Mouse (Mus musculus) skeletal muscle tissue, postnatal 0 days (tissue): Measurements from ENCODE around the gene Wiz. TPM values are rescaled to one million over a fixed set of nuclear protein-coding genes. Genes with fewer than 3 reads are reported as not detected.

Experiments
- microRNA-seq, 2 experiments: library from miRNA; unstranded; fragments of <30 nt; microRNA quantifications; one replicate each; pipeline ENCODE4; 2016
- polyA plus RNA-seq: library from polyadenylated mRNA; unstranded; fragments of >200 nt; fragmentation: Nextera tagmentation; extraction: Ambion mirVana; gene quantifications from 2 replicates; pipeline ENCODE4 v1.2.1, GENCODE M21; 2015

Gene Wiz
- polyA plus RNA-seq: 6.5 and 7.0 TPM in 2 replicates

DNA sequence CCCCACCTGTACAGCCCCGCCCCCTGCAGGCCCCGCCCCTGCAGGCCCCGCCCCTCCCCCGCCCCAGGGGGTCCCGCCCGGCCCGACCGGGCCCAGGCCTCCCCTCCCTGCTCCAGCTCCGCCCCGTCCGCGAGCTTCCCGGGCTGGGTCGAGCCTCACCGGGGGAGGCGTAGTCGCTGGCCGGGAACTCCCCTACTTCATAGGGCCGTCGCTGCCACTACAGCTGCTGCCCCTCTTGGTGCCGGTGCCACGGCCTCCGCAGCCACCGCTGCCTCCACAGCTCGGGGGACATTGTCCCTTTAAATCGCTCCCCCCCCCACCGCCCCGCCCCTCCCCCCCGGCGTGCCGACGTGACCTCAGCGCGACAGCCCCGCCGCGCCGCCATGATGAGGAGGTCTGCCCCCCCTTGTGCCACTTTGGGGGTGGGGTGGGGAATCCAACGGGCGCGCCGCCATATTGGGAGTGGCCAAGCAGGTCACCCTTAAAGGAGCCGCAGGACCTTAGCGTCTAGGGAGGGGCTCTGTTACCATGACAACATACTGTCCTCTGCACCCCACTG lies at the start of gene Wiz:
Wiz (minus strand) TSS at position 339 of the 559 bp plus-strand sequence.

DNA sequence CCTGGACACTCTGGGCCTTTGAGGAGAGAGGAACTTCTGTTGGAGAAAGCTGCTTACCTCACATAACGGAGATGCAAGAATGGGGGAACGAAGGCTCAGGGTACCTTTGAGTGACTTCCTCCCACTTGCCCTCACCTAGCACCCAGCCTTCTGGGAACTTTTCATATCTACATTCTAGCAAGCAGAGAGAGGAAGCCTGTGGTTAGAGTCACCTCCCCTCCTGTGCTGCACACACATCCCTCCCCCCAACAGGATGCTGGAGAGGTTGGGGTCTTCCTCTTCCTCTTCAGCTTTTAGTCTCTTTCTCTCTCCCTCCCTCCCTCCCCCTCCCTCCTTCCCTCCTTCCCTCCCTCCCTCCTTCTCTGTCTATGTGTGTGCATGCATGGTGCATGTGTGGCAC lies 34.8 kb upstream of the Wiz start, which contains the start of gene Pglyrp2:
Pglyrp2 (minus strand) TSS at position 134 of the 400 bp plus-strand sequence.

DNA sequence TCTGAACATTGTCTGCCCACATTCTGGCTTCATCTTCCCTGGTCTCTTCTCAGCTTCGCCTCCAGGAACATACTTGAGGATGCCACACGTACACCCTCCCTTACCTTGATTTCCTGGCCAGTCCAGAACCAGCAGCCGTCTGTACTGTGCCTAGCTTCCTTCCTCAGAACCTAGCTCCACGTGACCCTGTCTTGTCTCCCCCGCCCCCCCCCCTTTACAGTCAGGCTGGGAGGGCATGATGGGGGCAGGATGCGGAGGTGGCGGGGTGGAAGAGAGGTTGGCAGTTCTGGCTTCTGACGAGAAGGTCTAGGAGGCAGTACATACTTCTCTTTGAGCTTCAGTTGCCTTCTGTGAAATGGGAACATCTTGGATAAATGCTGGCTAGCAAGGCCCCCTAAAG lies 14.2 kb upstream of the Wiz start, which contains the start of gene Rasal3:
Rasal3 (minus strand) TSS at position 167 of the 400 bp plus-strand sequence.

DNA sequence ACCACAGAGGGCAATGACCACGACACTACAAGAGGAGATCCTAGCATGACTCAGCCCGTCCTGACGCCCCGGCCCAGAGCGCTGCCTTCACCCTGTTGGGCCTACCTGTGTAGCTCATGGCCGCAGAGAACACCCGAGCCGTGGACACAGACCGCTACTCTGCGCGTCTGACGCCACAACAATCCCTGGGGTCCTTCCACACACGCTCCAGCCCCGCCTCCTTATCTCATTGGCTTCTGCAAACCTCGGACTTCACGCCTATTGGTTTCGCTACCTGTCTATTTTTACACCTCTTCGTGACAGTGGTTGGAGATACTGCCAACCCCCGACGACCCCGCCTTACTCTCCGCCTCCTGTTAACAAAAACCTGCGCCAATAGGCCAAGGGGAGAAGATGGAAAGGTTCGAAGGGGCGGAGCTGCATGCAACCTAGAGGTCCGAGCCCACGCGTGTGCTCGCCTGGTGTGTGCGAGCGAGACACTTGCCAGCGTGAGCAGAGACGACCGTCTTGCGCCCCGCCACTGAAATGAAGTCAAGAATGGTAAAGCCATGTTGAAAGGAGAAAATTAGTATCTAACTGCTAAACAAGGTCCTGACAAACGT lies 38.8 kb downstream of the Wiz start, which contains the start of gene Akap8l:
Akap8l (minus strand) TSS at position 226 of the 602 bp plus-strand sequence.

DNA sequence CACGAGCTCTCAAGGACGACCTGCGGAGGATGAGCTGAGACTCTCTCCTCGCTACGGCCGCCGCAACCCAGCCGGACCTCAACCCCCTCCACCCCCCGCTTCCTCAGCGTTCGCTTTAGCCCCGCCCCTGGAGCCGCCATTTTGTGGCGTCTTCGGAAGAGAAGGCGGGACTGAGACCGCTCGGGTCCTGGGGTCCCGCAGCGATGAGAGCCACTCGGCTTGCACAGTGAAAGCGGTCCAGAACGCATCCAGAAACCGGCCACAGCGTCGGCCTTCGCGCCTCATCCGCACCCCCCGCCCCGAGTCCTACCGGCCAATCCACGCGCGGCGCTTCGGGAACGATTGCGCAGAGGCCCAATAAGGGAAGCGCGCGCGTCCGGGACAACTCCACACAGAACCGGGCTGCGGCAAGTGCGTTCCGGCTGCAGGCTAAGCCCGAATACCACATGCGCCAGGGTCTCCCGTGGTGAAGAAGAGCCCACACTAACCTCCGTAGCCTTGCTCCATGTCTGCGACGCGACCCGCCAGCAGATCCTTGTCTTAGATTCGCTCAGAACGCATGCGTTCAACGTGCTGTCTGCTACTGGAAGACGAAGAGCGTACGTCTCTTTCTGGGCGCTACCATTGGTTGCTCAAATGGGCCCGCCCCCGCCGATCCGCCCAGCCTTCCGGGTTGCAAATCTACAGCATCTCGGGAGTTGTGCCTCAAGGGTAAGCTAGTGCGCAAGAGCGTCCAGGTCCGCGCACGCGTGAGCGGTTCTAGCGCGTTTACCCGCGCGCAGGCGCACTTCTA lies 68.4 kb downstream of the Wiz start, which contains the start of gene Akap8:
Akap8 (minus strand) TSS at position 642 of the 793 bp plus-strand sequence.

Small RNA genes within 50 kb of the gene (microRNA-seq; reads per million reads assigned to microRNA genes)
- gene Gm22201: 0 reads per million in 2 experiments

Other genes with a start within 250 kb of the Wiz start
- 7.7 and 7.9 TPM in 2 replicates for gene Notch3, start 222.6 kb downstream of the Wiz start, polyA plus RNA-seq
- 0.10 and 0.97 TPM in 2 replicates for gene Ephx3, start 199.9 kb downstream of the Wiz start, polyA plus RNA-seq
- gene Brd4, start 104.7 kb downstream of the Wiz start, polyA plus RNA-seq: 37.3 and 37.6 TPM in 2 replicates
- gene Akap8, start 68.2 kb downstream of the Wiz start, polyA plus RNA-seq: 30.3 and 32.9 TPM in 2 replicates
- 39.4 and 46.3 TPM in 2 replicates for gene Akap8l, start 38.8 kb downstream of the Wiz start, polyA plus RNA-seq
- 0.69 and 1.5 TPM in 2 replicates for gene Rasal3, start 14.1 kb upstream of the Wiz start, polyA plus RNA-seq
- 0.09 TPM in 1 of 2 replicates, not detected in the other for gene Pglyrp2, start 34.7 kb upstream of the Wiz start, polyA plus RNA-seq
- gene Cyp4f39, start 63.3 kb upstream of the Wiz start, polyA plus RNA-seq: 1.1 TPM in 1 of 2 replicates, not detected in the other
- gene Cyp4f17, start 116.6 kb upstream of the Wiz start, polyA plus RNA-seq: 2.3 and 2.9 TPM in 2 replicates
- 5.8 and 8.0 TPM in 2 replicates for gene Cyp4f16, start 147.1 kb upstream of the Wiz start, polyA plus RNA-seq
- not detected in 2 replicates for gene Cyp4f37, start 231.9 kb upstream of the Wiz start, polyA plus RNA-seq